Mouse (Mus musculus): ENCODE results near the gene 4921507P07Rik. TPM values are rescaled to one million over a fixed set of nuclear protein-coding genes. Genes with fewer than 3 reads are reported as not detected.

4921507P07Rik gene
- polyA plus RNA-seq (2014; fragmentation: Illumina TruSeq; extraction: RNeasy Lipid Tissue Mini Kit (QIAGEN cat#74804); ENCODE audit: low read depth, low replicate concordance): 0.50 TPM

DNA sequence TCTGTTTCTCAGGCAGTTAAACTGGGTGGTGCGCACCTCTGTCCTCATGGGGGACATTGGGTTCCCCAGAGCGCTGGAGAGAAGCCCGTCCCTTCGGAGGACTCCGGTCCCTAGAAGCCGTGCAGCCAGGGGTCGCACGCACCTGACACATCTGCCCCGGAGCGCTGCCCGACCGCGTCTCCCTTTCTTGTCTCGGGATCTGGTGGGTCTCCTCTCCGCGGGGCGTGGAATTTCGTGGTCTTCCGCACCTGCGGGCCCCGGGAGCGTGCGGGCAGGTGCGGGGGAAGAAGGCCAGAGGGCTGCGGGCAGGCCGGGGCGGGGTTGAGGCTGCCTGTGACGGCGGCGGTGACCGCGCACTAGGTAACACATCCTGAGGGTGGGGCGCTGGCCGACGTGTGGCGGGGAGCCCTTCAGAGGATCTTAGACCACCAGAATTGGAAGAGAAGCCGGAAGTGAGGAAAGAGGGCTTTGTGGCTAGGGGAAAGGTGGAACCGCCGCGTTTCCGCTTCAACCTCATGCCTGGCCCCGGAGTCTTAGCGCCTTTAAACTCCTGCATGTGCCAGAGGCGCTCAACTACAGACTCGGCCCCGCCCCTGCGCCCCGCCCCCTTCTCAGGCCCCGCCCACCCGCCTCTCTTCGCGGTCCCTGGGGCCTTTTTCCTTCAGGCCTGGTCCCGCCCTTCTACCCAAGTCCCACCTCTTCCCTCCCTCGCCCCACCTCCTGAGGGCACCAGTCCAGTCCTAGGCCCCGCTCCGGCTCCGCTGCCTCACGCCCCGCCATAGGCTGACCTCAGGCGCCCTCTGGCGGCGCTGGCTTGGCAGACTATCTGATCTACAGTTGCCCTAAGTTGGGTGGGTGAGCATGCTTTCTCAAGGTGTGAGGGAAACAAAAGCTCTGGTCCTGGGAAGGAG, at the start of gene 4921507P07Rik:
4921507P07Rik (minus strand) TSS at position 332 of the 911 bp plus-strand sequence.

DNA sequence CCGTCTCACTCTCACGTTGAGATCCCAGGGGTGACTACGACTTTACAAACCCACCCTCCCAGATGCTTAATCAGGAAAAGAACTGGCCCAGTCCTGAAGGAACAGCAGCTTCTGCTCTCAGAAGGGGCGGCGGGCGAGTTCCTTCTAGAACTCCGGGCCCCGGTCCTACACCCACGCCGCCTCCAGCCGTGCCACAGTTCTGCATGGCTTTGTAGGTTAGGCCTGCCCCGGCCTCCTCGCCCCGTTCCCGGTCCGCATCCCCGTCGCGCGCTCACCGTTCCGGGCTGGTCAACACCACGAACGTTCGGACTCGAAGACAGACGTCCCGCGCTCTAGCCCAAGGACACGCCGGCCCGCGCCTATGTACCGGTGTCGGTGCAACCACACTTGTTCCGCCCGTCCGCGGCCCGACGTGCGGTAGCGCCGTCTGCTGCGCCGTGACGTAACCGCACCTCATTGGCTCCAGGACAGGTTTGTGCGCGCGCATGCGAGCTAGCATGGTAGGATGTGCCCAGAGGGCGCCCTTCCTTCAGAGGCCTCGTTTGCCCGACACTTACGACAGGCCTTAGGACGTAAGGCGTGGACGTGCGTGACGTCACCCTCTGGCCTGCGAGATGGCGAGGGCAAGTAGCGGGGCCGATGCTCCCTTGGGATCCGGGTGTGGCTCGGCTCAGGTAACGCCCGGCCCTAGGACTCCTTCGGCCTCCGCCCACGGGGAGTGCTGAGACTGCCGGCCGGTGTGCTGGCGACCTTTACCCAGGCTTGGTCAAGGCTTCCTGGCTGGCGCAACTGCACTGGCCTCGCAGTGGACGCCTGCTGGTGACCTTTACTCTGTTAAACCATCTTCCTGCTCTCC, 30.1 kb downstream of the 4921507P07Rik start, which contains the start of gene Cycs:
Cycs (minus strand) TSS at position 398 of the 856 bp plus-strand sequence.

Other genes starting within 250 kb of the 4921507P07Rik start
- 18.2 TPM for gene Osbpl3, start 140.4 kb downstream of the 4921507P07Rik start, polyA plus RNA-seq (2014; fragmentation: Illumina TruSeq; extraction: RNeasy Lipid Tissue Mini Kit (QIAGEN cat#74804); ENCODE audit: low read depth, low replicate concordance)
- gene Cycs, start 30.1 kb downstream of the 4921507P07Rik start, polyA plus RNA-seq (2014; fragmentation: Illumina TruSeq; extraction: RNeasy Lipid Tissue Mini Kit (QIAGEN cat#74804); ENCODE audit: low read depth, low replicate concordance): 403 TPM
- not detected for gene Npvf, start 57.8 kb upstream of the 4921507P07Rik start, polyA plus RNA-seq (2014; fragmentation: Illumina TruSeq; extraction: RNeasy Lipid Tissue Mini Kit (QIAGEN cat#74804); ENCODE audit: low read depth, low replicate concordance)

Data from heart, adult 10 weeks (tissue).